Mouse (Mus musculus) 3T3-L1 (cell line): ENCODE measurements at regions not wholly inside any gene's neighbourhood (a gene's known extent, or its start where the extent isn't known, plus 50 kb on each side); places are given as distances from the start of the nearest gene placed in this dataset.
A peak's percentile ranks its signal among the peaks of the same experiment; 100 is the strongest.

Source experiments
- DNase-seq: peaks from one replicate; pipeline ENCODE4 v3.0.0-alpha.2; 2015; ENCODE audit warnings: low read depth, low spot score

DNA sequence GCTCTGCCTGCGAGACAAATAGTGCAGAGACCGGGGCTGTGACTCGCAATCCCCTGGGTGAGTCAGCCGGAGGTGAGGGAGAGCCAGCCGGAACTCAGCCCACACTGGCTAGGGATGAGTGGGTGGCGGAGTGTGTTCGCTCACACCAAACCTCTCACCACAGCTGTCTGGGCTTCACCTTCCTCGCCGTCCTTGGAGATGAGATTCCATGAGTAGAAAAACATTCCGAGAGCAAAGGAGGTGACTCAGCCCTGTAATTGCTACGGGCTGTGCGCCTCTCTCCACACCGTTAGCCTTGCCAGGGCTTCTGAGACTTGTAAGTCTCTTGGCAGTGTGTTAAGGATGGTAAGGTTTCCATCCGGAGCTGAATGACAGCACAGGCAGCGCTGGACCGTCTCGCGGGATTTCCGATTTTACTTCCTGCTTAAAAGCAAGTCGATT lies 60.7 kb upstream of the Ank start:
- peak; percentile 99 for DNase-seq

DNA sequence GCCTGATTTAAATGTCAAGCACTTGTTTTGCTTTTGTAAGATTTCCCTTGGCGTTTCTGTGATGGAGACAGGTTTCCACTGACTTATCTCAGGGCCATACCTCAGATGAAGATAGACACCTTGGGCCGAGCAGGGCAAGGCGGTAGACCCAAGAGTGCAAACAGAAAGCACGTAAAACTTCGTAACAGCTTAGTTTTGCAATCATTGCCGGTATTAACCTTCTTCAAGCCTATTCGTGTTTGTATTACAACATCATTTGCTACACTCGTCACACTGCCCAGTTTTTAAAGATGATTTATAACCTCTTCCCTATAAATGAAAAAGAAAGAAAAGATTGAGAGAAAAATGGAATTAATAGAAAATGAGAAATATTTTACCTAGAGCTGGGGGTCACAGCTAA lies 56.6 kb upstream of the Ank start:
- DNase-seq: no peak

DNA sequence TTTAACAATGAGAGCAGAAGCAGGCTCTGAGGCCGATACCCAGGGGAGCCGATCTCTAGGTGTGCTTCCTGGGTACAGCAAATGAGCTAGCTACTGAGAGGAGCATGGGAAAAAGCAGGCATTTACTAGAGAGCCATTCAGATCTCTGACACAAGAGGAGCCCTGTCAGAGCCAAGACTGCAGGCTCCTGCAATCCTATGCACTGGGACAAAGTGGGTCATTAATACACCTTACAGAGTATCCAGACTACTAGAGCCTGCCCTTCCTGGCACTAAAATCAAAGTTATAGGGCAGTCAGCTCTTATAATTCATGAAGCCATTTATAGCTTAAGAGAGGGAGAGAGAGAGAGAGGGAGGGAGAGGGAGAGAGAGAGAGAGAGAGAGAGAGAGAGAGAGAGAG lies 54.2 kb upstream of the Ank start:
- peak; percentile 52 for DNase-seq

DNA sequence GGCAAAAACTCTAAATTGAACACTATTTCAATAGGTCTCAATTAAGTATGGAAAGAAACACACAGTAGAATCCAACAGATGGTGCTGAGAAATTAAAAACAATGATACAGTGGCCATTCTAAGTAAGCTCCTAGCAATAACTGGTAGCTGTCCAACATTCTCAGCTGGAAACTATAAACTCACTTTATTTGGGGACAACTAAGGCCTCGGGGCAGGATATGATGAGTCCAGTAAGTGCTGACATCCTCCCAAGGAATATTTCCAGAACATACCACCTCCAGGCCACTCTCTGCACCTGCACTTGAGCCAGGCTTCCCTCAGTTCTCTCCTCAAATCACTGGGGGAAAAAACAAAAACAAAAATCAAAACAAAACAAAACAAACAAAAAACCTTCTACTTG lies 53.7 kb upstream of the Ank start:
- DNase-seq: peak; percentile 91

DNA sequence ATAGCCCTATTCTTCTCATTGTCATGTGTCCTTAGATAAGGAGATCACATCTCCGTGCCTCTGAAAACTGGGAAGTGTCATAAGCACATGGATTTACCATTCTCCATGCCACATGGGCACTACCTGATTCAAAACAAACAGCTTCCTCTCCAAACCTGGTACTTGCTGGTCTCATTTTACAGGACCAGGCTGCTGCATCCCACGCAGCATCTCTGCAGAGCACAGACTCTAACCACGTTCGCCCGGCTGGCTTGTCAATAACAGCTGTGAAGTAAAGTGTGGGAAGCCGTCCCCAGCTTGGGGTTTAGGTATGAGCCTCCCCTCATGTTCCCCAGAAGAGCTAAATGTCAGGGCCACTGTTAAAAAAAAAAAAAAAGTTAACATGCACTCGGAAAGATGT lies 53.0 kb upstream of the Ank start:
- no peak for DNase-seq

DNA sequence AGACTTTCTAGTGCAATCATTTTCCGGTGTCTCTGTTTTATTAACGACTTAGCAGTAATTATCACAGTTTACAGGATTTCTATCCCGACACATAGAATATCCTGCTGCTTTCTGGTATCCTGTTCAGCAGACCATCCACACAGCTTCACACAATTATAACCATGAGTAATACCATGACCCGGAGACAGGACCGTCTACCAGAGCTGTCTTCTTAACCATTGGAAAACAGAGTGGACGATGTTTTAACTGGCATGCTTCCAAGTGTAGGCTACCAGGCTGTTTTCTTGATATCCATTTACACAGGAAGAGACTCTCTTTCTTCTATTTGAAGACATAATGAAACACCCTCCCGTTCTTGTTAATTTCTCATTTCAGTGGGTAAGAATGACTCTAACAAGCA lies 51.7 kb upstream of the Ank start:
- peak; percentile 71 for DNase-seq
